Mouse (Mus musculus) left cerebral cortex, adult 18-20 months (tissue): ENCODE data around the gene Pcyt1b. TPM values are rescaled to one million over a fixed set of nuclear protein-coding genes. Genes with fewer than 3 reads are reported as not detected.

Source experiments
- DNase-seq, 2 experiments: peaks; one replicate each; pipeline ENCODE4 v3.0.0; 2021 to 2022; ENCODE audit warnings: low spot score in 2 of 2, mixed read lengths in 1 of 2
- long read RNA-seq, 2 experiments: library from polyadenylated mRNA; stranded (forward); transcript quantifications; one replicate each; pipeline ENCODE4 v2.0.0; 2021
- total RNA-seq, 2 experiments: library from RNA; stranded (reverse); gene quantifications; 2 replicates each; pipeline ENCODE4 v1.2.3; 2021

Pcyt1b gene
- total RNA-seq, result 10 to 100 TPM; 29.5 to 30.8 TPM
- long read RNA-seq, experiment 1, full-length matches to known transcripts, result 8 of 16 reads
- long read RNA-seq, experiment 1, partial matches to known transcripts, result 7 of 16 reads
- long read RNA-seq, experiment 1, other reads (novel, unspliced or antisense), result 1 of 16 reads
- long read RNA-seq, experiment 2, full-length matches to known transcripts, result 4 of 9 reads
- long read RNA-seq, experiment 2, partial matches to known transcripts, result 0 of 9 reads
- long read RNA-seq, experiment 2, other reads (novel, unspliced or antisense), result 5 of 9 reads

DNA sequence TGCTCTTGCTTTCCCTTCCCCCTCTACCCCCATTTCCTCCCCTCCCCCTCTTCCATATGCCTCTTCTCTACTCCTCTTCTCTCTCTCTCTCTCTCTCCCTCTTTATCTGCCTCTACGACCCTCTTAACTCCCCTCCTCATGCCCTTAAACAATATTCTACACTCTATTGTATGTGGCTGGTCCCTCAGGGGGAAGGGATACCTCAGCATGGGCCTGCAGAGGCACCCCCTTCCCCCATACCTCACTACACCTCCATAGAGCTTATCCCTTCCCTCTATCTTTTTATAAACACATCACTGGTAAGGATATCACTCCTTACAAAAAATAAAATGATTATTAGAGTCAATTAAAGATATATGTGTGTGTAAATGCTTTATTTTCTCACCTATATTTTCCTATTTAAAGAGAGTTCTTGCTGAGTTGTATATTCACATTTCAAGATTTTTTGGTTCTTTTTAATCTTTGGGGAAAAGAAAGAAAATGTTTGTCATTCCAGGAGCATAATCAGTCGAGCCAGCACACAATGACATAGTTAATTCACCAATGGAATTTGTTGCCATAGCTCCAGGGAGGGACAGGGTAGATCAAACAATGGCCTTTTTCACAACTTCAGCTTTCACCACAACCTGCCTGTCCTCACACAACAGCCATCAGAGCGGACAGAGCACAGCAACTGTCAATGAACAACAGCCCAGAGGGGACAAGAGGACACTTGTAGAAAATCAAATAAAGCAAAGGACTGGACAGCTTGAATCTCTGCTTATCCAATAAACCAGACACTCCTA is at the start of gene Pcyt1b:
Gene Pcyt1b (plus strand): TSS at position 646 of the 785 bp plus-strand sequence.
- DNase-seq, result no peak

DNA sequence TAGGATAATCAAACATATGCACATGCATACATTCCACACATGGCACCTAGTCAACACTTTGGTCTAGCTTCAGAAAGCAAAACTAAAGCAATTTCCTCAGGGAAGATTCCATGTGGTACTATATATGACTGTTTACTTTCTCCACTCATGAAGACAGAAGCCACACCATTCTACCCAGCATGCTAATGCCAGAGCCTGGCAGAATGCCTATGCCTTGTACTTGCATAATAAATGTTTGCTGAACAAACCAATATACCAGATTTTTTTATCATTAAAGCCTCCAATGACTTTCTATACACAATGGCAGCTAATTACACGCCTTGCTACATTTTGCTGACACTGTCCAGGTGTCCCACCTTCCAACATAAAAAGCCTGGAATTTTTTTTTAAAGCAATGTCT is 24.4 kb upstream of the Pcyt1b start:
- DNase-seq, result no peak

DNA sequence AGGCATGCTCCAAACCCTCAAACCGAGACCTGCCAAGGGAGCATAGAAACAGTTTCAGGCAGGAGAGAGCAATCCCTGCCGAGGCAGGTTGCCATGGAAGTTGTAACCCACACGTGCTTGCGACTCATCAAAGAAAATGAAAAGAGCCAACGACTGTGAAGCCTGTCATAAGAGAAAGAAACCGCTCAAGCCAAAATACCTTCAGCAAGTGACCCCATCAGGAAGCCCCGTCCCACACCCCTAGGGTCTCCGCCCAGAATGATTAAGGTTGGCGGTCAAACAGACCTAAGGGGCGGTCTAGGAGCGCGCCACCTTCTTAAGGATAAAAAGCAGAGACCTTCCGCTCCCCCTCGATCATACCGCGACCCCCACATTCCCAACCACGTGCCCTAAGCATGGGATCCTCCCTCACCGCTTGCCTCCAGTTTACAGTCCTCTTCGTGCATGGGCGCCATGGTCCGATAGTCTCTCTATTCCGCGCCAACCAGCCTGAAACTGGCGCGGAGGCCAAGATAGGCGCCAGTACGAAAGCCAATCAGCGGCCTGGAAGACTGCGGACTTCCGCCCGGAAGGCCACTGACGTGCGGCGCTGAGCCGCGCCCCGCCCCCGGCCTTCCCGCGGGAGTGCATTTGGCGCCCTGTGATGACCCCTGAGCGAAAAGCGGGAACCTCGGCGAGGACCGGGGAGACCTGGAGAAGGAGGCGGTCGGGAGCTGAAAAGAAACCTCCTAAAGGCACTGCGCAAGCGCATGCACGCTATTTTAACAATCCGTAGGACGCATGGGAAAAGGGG is 22.8 kb upstream of the Pcyt1b start, which contains the start of gene Pola1:
Gene Pola1 (minus strand): TSS at position 499 of the 793 bp plus-strand sequence.
- DNase-seq, result peak; percentile 67 to 78

DNA sequence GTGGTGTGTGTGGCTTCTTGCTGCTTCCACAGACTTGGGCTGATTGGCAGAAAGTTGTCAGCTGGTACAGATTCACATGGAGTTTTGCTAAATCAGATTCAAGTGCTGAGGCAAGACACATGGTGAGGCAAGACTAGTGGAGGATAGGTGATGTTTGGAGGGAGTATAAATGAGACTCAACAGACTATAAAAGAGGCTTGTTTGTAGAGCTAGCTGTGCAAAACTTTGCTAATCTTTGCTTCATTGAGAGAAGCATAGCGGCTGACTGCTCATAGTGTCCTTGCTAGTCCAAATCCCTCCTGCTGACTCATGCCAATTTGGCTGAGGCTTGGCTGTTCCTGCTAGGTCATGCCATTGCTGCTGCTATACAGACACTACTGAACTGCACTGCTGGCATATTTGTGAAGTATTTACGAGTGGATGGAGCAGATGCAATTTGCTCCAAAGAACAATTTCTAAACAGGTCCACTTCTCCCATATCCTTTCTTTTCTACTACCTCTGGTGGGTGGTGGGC is 19.7 kb upstream of the Pcyt1b start:
- DNase-seq, result no peak

DNA sequence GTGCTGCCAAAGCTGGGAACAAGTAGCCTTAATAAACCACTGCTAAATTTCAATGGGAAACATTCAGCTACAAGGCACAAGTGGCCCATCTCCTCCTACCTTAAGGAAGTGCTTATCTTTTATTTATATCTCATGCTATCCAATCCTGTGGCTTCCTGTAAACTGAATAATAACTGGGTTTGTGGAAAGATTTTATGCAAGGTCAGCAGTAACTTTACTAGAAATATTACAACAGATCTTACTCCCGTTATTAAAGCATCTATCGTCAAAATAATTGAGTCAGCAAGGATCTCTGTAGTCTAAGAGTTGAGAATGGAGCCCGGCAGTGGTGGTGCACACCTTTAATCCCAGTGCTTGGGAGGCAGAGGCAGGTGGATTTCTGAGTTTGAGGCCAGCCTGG is 11.1 kb upstream of the Pcyt1b start:
- DNase-seq, result no peak

DNA sequence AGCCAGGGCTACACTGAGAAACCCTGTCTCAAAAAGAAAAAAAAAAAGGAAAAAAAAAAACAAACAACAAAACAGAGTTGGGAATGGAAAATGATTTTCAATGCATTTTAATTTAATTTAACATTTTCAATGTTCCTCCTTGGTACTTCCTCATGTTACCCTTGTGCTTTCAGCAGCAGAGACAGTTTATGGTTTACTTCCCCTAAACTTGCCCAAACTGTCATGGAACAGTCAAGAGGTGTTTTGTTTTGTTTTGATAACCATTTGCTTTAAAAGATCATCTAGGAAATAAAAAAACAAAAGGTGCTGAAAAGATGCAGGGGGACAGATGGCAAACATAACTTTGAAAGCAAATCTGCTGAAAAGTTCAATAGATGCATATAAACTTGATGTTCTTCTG is 10.6 kb upstream of the Pcyt1b start:
- no peak for DNase-seq

DNA sequence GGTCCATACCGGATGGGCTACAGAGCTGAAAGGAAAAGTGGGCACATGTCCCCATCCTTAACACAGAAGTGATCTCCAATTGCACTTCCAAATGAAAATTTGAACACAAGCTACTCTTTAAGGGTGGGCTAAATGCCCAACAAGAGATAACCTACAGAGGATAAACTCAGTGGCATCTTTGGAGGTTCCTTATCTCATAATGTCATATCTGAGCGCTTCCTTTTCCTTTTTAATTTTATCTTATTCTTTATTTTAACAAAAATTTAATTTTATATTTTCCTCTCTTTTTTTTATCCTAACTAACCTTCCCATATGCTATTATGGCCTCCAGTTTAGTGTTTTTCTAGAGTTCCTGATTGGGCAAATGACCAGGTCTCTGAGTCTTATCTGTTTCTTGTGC is 3.9 kb upstream of the Pcyt1b start:
- no peak for DNase-seq

DNA sequence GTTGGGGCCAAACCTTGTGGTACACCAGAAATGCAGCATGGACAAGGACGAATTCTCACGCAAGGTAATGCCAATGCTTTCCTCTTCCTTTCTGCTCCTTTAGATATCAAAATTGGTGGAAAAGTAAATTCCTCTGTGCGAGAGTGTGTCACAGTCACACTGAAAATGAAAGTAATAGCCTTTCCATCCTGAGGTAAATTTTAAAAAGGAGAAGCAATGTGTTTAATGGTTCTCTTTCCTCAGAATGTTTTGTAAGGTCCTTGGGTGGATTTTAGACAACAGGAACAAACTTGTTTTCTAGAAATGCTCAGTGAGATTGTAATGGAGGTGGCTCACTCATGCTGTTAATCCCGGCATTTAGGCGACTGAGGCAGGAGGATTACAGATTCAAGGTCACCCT is 490 bp downstream of the Pcyt1b start:
- no peak for DNase-seq

DNA sequence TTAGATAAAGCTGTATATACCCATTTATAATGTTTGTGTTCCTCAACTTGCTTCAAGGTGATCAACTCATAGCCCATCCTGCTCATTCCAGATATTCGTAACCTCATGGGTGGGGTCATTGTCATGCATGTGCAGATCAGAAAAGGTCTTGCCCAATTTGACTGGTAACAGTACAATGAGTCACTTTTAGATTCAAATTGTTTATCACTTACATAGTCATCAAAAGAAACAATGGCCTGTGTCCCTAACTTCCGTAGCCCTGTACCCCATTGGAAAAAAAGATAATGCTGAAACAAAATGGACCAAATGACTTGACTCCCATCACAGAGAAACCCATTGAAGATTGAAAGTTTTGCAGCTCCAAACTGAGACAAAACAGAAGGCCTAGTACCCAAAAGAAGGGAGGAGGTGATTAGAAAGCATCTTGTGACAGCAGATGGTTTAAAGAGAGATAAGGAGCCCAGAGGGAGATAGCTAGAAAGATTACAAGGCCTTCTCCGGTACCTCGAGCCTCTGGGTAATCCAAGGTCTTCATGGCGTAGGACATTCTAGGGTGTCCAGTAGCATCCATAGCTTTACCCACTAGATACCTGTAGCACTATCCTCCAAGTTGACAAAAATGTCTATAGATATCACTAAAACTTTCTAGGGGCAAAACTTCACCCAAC is 9.4 kb downstream of the Pcyt1b start:
- no peak for DNase-seq

DNA sequence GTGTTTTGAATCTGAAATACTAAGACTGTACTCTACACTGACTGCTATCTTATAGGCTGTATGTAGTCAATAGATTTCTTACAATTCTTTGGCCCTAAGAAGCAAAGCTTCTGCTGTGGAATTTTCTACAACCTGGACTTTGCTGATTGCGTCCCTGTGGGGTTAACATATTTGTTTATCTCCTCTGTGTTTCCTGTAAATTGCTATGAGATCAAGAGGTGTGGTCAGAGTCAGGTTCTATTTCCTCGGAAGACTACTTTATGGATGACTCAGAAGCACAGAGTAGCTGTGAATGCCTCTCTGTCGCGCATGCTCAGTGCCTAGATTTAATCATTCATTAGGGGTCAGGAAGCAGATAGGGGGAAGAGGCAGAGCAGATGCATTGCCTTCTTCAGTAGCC is 10.1 kb downstream of the Pcyt1b start:
- no peak for DNase-seq

DNA sequence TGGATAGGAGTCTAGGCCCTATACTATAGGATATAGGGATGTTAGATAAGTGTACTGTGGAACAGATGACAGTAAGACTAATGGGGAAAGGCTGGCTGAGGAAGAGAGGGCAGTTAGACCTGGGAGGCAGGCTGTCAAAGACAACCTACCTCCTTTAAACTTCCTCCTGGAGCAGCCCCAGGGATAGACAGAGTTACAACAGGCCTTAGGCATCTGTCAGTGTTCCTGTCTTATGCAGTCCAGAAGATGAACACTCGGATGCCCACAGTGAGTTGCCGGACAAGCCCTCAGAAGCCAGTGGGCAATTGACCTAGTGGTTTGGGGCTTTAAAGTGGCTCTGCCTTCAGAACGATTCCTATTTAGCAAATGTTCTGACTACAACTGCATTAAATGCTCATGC is 19.8 kb downstream of the Pcyt1b start:
- DNase-seq, result no peak

DNA sequence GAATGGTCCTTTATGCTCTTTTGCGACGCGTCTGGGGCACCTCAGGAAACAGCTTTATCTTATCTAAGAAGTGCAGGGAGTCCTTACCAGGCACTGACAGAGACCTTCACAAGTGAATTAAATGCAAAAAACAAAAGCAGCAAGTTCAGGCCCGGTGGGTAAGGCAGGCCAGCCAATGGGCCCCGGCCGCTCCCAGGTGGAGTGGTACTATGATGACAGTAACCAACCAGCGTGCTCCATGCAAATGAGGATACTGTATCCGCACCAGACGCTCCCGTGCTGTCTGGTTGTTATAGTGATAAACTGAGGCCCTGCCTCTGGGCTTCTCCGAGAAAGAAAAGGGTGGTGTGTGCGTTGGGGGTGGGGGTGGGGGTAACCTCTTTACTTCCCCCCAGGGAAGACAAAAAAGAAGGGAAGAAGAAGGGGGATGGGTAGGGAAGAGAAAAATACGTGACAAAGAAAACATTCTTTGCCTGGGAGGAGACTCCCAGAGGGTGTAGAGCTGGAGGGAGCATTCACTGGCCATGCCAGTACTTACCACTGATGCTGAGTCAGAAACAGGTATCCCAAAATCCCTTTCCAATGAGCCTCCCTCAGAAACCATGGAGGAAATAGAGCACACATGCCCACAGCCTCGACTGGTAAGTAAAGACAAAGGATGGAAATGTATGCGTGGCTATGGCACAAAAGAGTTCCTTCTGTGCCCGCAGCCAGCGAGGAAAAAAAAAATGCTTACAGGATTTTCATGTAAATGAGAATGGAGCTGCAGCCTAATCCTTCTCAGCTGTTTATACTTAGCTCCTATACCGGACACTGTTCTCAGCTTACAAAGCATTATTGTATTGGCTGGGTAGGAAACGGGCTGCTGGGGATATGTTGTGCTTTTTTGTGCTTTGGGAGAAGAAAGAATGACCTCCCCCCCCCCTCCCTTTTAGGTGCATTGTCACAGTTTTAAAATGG is 20.5 kb downstream of the Pcyt1b start:
- peak; percentile 32 to 63 for DNase-seq

DNA sequence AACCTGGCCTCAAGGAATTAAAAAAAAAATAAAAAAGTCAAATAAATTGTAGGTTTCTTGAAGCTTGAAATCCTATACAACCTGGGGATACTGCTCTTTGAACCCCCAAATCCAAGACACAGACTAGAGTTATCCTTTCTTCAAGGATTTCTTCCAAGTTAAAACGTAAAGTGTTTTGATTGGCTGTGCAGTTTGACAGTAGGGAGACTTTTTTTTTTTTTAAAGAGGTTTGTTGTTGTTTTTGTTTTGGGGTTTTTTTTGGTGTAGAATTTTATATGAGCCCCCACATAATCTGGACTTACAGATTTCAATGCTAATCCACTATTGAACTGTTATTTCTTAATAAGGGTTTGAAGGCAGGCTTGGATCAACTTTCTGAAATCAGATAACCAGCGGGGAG is 21.6 kb downstream of the Pcyt1b start:
- no peak for DNase-seq

DNA sequence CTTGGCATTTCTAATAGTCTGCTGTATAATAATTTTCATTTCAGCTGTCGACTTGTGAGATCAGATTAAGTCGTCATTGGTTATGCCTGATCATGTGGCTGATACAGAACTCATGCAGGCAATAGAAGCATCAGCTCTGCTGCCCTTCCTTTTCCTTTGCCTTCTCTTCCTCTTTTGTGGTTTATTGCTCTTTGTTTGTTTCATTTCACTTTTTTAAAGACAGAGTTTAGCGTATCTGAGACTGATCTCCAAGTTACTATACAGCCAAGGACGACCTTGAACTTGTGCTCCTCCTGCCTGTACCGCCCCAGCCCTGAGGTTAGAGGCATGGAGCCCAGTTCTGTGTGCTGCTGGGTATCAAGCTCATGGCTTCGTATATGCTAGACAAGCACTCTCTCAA is 34.6 kb downstream of the Pcyt1b start:
- DNase-seq, result no peak

DNA sequence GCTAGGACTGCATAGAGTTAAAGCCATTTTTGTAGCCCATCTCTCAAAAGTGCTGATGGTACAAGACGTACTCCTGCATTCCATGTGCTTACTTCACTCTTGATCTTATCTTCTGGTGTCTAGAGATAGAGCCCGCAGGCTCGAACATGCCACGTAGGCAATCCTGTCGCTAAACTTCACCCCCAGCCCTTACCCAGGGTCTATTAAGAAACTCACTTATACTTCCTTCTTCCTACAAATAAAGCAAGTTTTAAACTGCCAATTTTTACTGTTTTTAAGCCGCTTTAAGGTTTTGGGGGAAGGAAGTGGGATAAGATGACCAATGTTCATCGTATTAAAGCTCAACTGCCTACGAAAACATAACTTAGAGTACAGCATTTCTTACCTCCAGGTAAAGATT is 36.0 kb downstream of the Pcyt1b start:
- no peak for DNase-seq

DNA sequence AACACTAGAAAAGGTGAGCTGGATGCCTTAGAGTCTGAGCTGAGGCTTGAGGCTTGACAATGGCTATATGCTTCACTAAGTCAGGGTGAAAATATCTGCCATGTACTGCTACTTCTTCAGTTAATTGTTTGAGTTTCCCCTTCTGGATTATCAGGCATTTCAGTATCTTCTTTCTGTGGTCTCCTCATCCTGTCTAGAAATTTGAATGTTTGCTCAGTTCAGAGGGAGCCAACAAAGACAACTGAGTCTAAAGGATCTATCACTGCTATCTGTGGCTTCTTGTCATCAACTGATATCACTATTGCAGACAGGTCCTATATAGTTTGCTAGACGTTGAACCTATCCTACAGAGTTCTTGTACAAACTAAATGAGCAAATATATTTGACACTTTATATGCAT is 42.9 kb downstream of the Pcyt1b start:
- no peak for DNase-seq

DNA sequence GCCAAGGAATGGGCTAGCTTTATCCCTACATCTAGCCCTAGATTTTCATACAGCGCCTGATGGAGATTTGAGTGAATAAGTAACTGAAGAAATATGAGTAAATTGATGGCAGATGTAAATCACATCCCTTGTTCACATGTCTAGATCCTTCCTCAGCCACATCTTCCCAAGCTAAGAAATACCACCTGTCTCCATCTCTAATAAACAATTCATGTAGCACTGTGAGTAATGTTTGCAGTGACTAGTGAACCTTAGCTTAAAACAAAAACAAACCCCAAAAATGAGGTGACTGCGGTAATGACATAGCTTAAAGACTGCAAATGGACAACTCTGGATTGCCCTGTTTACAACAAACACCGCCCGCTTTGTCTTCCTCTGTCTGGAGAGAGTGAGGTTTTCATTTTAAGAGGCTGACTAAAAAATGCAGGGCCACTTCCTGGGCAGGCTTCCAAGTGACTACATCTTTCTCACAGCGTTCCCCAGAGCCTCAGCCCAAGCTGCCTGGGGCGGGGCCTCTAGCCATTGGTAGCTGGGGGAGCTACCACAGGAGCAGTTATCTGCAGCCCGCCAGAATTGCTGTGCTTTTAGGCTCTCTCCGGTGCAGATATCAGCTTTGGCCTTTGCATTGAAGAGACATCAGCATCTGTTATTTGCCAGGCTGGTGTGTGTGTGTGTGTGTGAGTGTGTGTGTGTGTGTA is 46.0 kb downstream of the Pcyt1b start:
- peak; percentile 61 to 63 for DNase-seq

DNA sequence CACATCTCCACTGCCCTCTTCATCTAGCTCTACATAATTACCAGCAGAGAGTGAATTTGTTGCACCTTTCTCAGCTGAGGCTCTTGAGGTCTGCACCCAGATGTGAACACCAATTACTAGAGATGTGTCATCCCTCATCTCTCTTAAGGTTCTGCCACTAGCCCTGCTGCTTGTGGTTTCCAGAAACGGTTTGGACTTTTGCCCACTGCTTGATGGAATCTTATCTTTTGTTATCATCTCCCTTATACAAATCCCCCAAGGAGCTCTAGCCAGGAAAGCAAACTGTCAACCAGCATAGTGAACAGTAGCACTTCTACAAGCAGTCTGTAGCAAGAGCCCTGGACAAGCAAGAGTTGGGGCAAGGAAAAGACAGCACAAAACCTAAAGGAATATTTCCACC is 57.9 kb downstream of the Pcyt1b start:
- DNase-seq, result no peak

DNA sequence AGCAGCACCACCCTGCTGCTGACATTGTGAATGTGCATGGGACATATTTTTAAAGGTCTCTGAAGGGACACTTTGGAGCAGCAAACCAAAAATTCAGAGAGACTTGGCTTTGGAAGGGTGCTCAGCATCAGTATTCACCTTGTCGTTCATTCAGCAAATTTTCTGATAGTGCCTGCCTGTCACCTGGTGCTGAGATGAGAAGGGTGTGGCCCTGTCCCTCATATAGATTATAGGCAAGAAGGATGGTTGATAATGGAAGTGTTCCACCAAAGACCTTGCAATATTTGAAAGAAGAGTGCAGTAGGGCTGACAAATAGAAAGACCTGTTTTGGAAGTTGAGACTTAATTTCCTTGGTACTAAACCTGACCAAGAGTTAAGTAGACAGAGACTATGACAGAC is 74.9 kb downstream of the Pcyt1b start:
- DNase-seq, result no peak
